Mouse (Mus musculus): ENCODE data around the gene Elk3.

DNA sequence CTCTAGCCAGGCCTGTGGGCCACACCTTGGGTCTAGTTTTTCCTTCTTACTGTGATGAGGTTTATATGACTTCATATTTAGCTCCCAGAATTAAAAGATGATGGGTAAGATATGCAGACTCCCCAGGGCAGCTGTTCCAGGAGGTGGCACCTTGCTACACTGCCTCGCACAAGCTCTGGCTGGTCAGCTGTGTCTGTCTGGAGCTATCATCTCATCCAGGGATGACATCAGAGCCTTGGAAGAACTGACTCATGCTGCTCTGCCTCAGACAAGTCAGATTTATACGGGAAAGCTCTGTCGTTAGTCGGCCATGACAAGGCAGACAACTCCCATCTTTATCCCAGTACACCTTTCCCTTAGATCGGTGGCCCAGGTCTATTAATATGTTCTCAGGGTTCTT, 46.2 kb upstream of the Elk3 start:
- TF ChIP-seq ZC3H11A (IDR thresholded peaks at IDR 0.05; ENCODE audit: borderline replicate concordance, low read depth, low read length) (no peak), ZNF384 (IDR thresholded peaks at IDR 0.05; ENCODE audit: low read depth, low read length) (no peak), CHD2 (IDR thresholded peaks at IDR 0.05; ENCODE audit: low read depth, low read length) (no peak), MAFK (IDR thresholded peaks at IDR 0.05; ENCODE audit: insufficient read depth, low read depth, low read length) (no peak), HCFC1 (IDR thresholded peaks at IDR 0.05; ENCODE audit: borderline replicate concordance, insufficient read depth, low read length) (no peak)
